Mouse (Mus musculus): ENCODE measurements around the gene Zcchc9.

Zcchc9 gene

DNA sequence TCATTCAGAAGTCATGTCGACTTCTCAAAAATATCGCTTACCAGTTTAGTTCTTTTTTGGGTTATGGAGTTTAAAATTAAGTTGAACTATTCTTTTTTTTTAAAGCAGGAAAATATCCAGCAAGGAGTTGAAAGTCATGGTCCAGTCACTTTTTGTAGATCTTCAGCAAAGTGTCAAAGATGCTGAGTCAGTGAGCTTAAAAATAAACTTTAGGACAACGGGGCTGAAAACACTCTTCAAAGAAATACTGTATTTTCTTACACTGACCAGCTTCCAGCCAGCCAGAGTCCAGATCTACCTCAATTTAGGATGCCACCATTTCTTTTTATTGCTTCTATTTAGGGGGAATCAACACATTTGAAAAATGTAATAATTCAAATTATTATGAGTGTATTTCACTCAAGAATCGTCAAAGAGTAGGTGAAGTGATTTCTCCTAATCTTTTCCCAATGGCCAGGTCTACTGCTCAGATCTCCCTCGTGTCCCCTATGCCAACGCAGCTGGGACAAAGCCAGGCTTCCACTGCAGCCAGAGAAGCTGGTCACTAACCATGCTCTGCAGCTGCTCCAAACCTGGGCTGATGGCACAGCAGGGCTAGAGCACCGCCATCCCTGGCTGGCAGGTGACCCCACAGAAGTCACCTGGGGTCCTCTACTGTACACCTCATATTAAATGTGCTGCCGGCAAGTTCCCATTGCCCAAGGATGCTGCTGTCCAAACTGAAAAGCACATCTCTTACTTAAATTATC is 47.0 kb downstream of the Zcchc9 start:
- no peak for DNase-seq

- DNase-seq: peak; percentile 23
Observed at GRCm38 (mm10) chr13:91759791-91760190, 47.7 kb downstream of the Zcchc9 start.

GRCm38 (mm10) chr13:91758316-91759048 is 49.0 kb downstream of the Zcchc9 start:
- DNase-seq: no peak

DNA sequence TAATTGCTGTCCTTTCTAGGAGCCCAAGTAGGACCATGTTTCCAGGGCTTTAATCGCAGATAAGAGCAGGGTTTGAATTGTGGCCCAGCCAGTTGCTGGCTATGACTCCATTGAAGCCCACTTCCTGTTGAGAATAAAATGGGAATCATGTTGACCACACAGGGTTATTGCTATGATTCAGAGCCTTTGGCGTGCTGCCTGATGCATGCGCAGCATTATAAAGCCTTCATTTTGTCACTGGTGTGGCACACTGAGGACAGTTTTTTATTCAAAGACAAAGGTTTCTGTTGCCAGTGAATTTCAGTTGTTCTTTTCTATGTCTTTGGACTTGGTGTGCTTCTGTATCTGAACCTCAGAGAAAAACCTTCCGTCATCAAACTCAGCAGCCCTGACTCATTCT is 51.3 kb downstream of the Zcchc9 start:
- no peak for DNase-seq

DNA sequence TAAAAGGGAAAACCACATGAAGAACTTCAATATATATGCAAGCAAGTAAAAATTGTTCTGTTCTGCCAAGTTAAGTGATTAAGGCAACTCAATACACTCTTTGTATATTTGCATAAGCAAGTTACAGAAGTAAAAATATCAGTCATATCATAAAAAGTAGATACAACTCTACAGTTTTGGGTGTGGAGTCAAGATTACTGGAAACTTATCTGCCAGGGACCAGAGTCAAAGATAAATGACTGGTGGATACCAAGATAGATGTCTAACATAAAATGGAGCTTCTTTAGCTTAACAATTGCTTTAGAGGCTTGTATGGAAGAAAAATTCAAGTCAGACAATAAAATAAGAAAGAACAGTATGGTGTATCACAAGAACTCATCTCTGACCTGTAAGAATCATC is 52.7 kb downstream of the Zcchc9 start:
- DNase-seq: no peak

DNA sequence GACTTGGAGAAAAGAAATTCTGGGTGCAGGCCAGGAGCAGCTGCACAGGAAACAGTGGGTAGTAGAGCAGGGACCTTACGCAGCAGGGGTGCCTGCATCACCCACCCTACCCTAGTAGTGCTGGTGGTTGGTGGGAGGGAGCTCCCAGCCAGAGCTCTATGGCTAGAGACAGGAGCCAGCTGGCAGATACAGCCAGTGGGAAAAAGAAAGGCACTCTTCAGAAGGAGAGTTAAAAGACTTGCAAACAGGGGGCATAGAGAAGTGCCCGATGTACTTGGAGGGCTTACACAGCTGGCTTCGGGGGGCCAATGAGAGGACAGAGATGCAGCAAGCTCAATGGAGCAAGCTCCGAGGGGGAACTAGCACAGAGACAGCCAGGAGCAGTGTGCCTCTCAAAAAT is 53.8 kb downstream of the Zcchc9 start:
- no peak for DNase-seq

DNA sequence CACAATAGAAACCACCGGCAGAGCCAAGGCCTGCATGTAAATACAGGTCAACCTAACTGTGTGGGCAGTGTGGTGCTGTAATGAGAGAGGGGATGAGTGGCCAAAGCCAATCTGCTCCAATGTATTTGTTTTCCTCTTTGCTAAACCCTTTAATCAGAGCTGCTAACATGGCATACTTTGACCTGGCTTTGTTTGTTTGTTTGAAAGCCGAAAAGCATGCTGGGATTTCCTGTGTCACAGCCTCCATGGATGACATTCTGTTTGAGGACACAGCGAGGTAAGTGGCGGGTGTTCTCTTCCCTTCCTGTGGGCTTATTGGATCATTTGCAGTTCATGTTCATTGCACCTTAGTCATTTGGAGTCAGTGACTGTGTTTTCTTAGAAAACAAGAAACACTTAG is 57.5 kb downstream of the Zcchc9 start:
- peak; percentile 17 for DNase-seq

DNA sequence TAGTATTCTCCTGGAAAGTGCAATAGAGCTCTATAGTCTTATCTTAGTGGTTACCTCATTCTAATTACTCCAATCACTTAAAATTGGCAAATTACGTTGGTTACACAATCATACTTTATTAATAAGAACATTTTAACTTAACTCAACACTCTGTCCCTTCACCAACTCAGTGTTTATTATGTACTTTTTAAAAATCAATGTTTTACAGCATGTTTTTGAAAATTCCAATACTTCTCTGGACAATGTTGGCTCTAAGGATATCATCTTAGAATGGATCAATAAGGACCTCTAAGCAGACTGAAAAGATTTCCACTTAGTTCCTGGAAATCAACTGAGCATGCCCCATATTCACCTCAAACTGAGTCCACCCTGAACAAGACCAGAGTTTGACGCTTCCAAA is 59.1 kb downstream of the Zcchc9 start:
- DNase-seq: no peak

All from kidney, adult 11 months (tissue).